Mouse (Mus musculus) testis, adult 2 months (tissue): ENCODE measurements around the gene Apela. TPM values are rescaled to one million over a fixed set of nuclear protein-coding genes. Genes with fewer than 3 reads are reported as not detected.

Source experiments
- H3K27ac ChIP-seq: fragments of 200-500 bp; 2 replicates; pipeline ENCODE4 v1.5.1; 2012; ENCODE audit warnings: low read depth, low read length; ENCODE audit not compliant: control insufficient read depth, insufficient read depth
- H3K27me3 ChIP-seq: fragments of 200-500 bp; 2 replicates; pipeline ENCODE4 v1.6.1; 2012; ENCODE audit warnings: mild to moderate bottlenecking, low read length, moderate library complexity; ENCODE audit not compliant: control insufficient read depth, insufficient read depth
- H3K36me3 ChIP-seq: fragments of 200-500 bp; 2 replicates; pipeline ENCODE4 v1.6.1; 2012; ENCODE audit warnings: mild to moderate bottlenecking, low read length; ENCODE audit not compliant: control insufficient read depth, insufficient read depth
- H3K4me1 ChIP-seq: fragments of 200-500 bp; 2 replicates; pipeline ENCODE4 v1.6.1; 2012; ENCODE audit warnings: low read length; ENCODE audit not compliant: control insufficient read depth, insufficient read depth
- H3K4me3 ChIP-seq: fragments of 200-500 bp; 2 replicates; pipeline ENCODE4 v1.5.1; 2012; ENCODE audit warnings: low read depth, mild to moderate bottlenecking, low read length, moderate library complexity, mixed read lengths; ENCODE audit not compliant: control insufficient read depth
- CTCF ChIP-seq: fragments of 200-500 bp; IDR thresholded peaks from 2 replicates; pipeline ENCODE4 v1.5.1; 2012; ENCODE audit warnings: low read depth, mild to moderate bottlenecking, inconsistent platforms, low read length, moderate library complexity; ENCODE audit not compliant: control insufficient read depth, insufficient read depth, insufficient replicate concordance
- POLR2A ChIP-seq: fragments of 200-500 bp; IDR thresholded peaks from 2 replicates; pipeline ENCODE4 v1.6.1; 2012; ENCODE audit warnings: low read depth, mild to moderate bottlenecking, inconsistent platforms, low read length, moderate library complexity; ENCODE audit not compliant: control insufficient read depth
- polyA plus RNA-seq: library from polyadenylated mRNA; depleted of rRNA; stranded (reverse); fragments of >200 nt; gene quantifications from 2 replicates; pipeline ENCODE4 v1.2.3, GENCODE M21; 2012; rRNA removed

Apela gene
- polyA plus RNA-seq = not detected in 2 replicates

GRCm38 (mm10) chr8:65037117-65037533, at the start of gene Apela:
TSS of gene Apela (minus strand) at chr8:65037336.
- H3K4me3 ChIP-seq = no peak within 1 kb of the TSS
- peaks cover 2% of the 10 kb centered on the region; the same call in 1 of the 2 replicates for H3K4me1 ChIP-seq
- TF ChIP-seq CTCF (no peak), POLR2A (no peak)
- H3K36me3 ChIP-seq = no peaks in the 10 kb centered on the region
- H3K27ac ChIP-seq = no peak within 1 kb of the TSS
- H3K27me3 ChIP-seq = no peaks in the 10 kb centered on the region

DNA sequence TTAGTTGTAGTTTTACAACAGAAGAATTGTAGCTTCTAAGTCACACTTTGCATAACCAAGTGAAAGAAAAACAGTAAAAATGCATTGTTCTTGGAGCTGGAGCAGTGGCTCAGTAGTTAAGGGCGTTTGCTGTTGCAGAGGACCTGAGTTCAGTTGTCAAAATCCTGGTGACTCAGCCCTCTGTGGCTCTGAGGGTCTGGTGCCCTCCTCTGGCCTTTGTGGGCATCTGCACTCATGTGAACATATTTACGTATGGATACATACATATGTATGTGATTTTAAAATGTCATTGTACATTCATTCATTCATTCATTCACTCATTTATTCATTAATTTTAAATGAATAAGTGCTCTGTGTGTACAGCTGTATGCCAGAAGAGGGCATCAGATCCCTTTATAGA, 48.5 kb upstream of the Apela start:
- no peaks in the 10 kb centered on the region for H3K36me3 ChIP-seq
- H3K4me3 ChIP-seq = no peak overlapping the region
- no peak overlapping the region for H3K27ac ChIP-seq
- peaks cover 4% of the 10 kb centered on the region for H3K4me1 ChIP-seq
- TF ChIP-seq CTCF (no peak; the same call in 1 of the 2 replicates), POLR2A (no peak)
- no peaks in the 10 kb centered on the region for H3K27me3 ChIP-seq

DNA sequence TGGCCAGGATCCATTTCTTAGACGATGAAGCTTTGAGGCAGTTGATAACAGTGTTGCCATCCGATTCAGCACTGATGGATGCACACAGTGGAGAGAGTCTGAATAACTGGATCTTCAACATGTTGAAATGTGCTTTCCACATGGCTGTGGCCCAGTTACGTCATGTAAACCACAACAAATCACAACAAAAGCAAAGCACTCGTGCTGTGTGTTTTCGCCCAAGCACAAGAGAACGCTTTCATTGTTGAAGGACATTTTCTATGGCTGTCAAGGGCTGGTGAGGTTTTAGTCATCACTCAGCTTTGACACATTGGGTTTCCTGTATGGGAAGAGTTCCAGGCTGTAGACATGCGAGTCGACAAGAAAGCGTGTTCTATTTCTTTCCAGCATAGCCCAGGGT, 43.6 kb upstream of the Apela start:
- H3K36me3 ChIP-seq = no peaks in the 10 kb centered on the region
- no peak overlapping the region for H3K27ac ChIP-seq
- peaks cover 5% of the 10 kb centered on the region for H3K4me1 ChIP-seq
- TF ChIP-seq POLR2A (no peak), CTCF (no peak)
- no peak overlapping the region for H3K4me3 ChIP-seq
- H3K27me3 ChIP-seq = no peaks in the 10 kb centered on the region

- Histone ChIP-seq H3K4me1 (peaks cover 5% of the 10 kb centered on the region), H3K27ac (no peak within 1 kb of the TSS), H3K4me3 (no peak within 1 kb of the TSS), H3K27me3 (no peaks in the 10 kb centered on the region), H3K36me3 (no peaks in the 10 kb centered on the region)
- TF ChIP-seq CTCF (no peak), POLR2A (no peak)
Observed at GRCm38 (mm10) chr8:65074733-65075132, 37.6 kb upstream of the Apela start, which contains the start of gene Gm10663. TSS of gene Gm10663 (plus strand) at chr8:65075033.

DNA sequence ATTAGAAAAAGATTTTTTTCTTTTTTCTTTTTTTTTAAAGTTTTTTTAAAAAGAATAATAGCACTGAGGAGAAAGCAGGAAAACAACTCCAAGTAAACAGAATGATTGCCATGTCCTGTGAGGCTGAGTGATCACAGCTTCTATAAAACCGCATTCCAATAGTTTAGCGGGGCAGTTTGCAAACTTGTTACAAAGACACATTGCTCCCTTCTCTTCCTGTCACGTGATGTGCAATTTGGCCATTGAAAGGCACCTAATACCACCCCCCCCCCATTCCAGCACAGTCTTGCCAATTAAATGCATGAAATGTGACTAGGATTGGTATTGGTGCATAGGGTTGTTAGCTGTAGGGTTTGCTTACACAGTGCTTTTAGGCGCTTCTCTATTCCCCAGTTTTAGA, 33.9 kb upstream of the Apela start:
- Histone ChIP-seq H3K27ac (no peak overlapping the region), H3K4me1 (peaks cover 3% of the 10 kb centered on the region; the same call in 1 of the 2 replicates), H3K4me3 (no peak overlapping the region), H3K36me3 (no peaks in the 10 kb centered on the region), H3K27me3 (no peaks in the 10 kb centered on the region)
- no peak for TF ChIP-seq CTCF
- no peak for TF ChIP-seq POLR2A

GRCm38 (mm10) chr8:65068473-65068819, 31.3 kb upstream of the Apela start:
- Histone ChIP-seq H3K4me3 (no peak overlapping the region), H3K36me3 (no peaks in the 10 kb centered on the region), H3K27me3 (no peaks in the 10 kb centered on the region), H3K4me1 (no peaks in the 10 kb centered on the region), H3K27ac (no peak overlapping the region)
- TF ChIP-seq CTCF (no peak), POLR2A (no peak)

DNA sequence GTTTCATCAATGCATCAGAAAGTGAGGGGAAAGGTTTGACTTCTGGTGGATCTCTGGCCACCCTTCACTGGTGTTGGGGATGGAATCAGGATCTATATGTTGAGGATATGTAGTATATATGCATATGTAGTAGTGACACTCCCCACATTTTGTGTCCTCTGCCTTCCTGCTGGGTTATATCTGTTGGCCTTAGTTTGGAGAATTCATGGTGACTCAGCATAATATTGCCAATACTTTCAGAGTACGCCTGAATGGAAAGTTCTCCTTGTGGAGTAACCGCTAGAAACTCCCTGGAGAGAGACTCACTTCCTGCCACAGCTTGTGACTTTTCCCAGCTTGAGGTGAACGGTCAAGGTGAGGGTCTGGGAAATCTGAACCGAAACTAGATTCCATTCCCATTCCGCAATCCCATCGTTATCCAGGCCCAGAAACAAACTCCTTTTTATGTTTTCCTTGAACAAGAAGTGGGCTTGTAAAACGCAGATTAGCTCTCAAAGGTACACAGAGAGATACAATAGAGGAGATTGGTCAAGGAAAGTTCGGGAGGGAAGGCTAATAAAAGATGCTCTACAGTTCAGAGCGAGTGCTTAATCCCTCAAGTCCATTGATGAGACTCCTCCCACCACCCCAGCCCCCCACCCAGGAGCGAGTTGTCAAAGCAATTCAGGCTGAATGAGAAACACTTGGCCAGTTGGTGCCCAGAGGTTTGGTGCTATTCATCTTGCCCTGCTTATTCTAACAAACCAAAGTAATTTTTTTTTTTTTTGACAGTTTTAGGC, 30.7 kb upstream of the Apela start:
- H3K27me3 ChIP-seq = no peaks in the 10 kb centered on the region
- no peaks in the 10 kb centered on the region for H3K4me1 ChIP-seq
- no peak overlapping the region for H3K27ac ChIP-seq
- TF ChIP-seq CTCF (no peak), POLR2A (no peak)
- H3K36me3 ChIP-seq = no peaks in the 10 kb centered on the region
- H3K4me3 ChIP-seq = no peak overlapping the region
